Mouse (Mus musculus): ENCODE results near the gene Wwox.

The Wwox gene

DNA sequence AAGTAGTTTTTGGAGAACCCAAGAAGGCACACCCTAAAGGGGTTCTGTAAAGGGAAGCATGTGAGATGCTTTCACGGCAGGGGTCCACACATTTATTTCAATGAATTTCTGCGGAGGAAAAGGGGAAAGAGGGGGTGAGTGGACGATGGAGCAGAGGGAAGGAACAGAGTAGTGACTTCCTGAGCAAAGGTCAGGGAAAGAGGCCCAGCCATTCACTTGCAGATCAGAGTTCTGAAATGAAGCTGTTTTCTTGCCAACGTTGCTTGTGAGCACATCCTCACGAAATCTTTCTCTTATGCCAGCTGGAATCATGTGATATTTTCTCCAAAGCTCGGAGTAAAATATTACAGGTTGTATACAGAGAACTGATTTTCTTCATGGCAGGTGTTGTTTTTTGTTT is 164.1 kb downstream of the Wwox start:
- no peak for DNase-seq

DNA sequence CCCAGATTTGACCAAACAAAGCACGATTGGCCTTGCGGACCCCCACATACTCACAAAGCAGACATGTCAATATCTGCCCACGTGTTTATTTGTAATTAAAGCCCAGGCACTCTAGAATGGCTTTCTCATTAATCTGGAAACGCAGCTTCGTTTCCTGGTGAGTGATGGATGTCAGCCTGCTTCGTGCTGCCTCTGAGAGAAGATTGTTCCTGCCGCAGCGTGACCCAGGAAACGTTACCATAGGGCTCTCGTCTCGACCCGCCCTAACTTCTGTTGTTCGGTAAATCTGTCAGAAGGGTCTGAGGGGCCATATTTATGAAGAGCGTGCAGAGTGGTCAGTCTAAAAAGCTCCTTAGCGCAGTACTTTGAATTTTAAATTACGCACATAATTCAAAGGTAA is 164.9 kb downstream of the Wwox start:
- peak; percentile 55 for DNase-seq

DNA sequence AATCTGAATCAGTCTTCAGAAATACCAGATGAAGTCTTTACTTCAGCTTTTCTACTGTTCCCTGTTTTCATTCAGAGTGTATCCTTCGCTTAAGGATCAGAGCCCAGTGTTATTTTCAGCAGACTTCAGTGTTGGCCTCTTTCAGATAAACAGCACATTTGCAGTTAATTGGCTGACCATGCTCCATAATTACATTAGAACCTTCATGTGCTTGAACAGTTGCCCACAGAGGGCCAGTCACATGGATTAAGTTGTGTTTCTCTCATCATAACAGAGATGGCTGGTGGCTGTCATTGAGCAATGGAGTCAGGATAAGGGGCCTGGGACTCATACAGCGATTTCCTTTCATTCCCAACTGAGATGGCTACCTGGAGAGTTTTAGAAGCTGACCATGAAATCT is 166.2 kb downstream of the Wwox start:
- DNase-seq: no peak

DNA sequence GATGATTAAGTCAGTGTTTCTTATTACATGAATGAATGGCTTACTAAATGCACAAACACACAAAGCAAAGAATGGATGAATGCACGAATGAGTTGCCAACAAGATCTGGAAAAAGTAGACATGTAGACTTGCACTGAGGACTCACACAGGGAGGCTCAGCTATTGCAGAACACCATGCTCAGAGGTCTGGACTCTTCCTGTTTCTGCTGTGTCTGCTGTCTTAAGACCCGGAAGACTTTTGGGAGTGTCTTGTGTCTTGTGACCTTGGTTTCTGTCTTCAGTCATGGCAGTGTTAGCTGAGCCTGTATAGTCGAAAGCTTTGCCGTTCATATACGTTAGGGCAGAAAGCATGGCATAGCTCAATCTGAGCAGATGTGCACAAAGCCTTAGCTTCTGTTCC is 169.9 kb downstream of the Wwox start:
- no peak for DNase-seq

DNA sequence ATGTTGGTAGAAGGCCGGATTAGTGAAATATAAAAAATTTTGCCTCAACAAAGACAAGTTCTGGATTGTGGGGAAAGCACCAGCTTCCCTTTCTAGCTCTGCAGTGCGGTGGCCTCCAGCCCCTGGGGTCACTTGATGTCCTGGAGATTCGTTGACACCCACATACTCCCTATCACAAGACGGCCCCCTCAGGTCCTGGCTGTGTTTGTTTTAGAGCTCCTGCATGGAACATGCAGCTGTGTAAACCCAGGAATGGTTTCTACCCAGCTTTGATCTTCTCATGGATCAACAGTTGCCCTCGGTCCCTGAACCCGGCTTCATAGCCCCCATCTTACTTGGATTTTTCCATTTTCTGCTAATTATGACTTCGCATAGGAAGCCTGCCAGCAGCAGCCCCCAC is 171.6 kb downstream of the Wwox start:
- no peak for DNase-seq

- DNase-seq: no peak
Observed at GRCm38 (mm10) chr8:114612091-114612490, 172.6 kb downstream of the Wwox start.

- no peak for DNase-seq
Observed at GRCm38 (mm10) chr8:114615413-114615812, 176.0 kb downstream of the Wwox start.

DNA sequence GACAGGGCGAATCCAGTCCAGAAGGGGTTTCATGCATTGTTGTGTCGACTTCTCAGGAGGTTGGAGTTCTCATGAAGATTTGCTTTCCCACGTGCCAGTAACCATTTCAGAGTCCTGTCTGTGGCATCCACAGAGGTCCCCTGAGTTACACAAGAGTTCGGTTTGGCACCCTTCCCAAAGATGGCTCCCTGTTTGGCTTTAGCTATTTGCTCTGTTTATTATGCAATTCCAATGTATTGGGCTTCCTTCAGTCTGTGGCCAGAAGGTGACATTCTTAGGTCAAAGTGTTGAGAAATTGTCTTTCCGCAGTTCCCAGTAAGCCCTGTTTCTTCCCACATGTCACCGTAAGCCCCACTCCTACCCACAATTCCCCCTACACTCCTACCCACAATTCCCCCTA is 176.5 kb downstream of the Wwox start:
- DNase-seq: no peak

GRCm38 (mm10) chr8:114618908-114619508 is 179.6 kb downstream of the Wwox start:
- no peak for DNase-seq

GRCm38 (mm10) chr8:114625402-114625801 is 185.9 kb downstream of the Wwox start:
- no peak for DNase-seq

DNA sequence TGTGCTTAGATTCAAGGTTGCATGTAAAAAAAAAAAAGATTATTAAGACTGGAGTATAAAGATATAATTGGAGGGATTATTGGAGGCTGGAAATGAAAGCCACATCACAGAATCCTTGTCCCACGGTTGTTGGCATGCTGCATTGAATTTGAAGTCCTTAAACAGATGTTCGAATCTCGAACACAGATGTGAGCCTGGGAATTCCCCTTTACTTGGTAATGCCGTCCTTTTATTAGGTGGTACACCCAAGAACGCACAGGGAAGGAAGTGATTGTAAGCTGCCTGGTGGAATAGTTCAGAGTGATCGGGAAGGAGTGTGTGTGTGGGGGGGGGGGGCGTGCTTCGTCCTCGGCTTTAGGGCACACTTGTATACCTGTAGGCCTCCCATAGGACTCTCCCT is 187.4 kb downstream of the Wwox start:
- no peak for DNase-seq

DNA sequence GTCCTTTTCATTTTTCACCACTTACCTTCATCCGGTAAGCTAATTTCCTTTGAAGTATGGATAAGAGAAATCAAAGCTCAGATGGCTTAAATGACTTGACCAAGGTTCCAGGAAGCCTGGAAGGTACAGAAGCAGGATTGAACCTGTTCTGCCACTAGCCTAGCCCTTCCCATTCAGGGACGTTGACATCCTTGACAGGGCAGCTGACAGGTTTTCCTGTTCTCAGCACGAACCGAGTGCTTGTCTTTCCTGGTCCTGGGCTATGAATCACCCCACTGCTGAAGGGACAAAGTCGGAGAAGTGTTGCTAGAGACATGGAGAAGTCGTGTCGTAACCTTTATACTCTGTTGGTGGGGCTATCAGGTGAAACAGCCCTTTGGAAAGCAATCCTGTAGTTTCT is 190.3 kb downstream of the Wwox start:
- no peak for DNase-seq

GRCm38 (mm10) chr8:114631087-114631486 is 191.6 kb downstream of the Wwox start:
- DNase-seq: no peak

- no peak for DNase-seq
Observed at GRCm38 (mm10) chr8:114634151-114634550, 194.7 kb downstream of the Wwox start.

GRCm38 (mm10) chr8:114634669-114635410 is 195.4 kb downstream of the Wwox start:
- peak; percentile 46 for DNase-seq

- DNase-seq: no peak
Observed at GRCm38 (mm10) chr8:114636376-114636775, 196.9 kb downstream of the Wwox start.

GRCm38 (mm10) chr8:114641809-114642208 is 202.4 kb downstream of the Wwox start:
- DNase-seq: no peak

GRCm38 (mm10) chr8:114650789-114651188 is 211.3 kb downstream of the Wwox start:
- DNase-seq: no peak

DNA sequence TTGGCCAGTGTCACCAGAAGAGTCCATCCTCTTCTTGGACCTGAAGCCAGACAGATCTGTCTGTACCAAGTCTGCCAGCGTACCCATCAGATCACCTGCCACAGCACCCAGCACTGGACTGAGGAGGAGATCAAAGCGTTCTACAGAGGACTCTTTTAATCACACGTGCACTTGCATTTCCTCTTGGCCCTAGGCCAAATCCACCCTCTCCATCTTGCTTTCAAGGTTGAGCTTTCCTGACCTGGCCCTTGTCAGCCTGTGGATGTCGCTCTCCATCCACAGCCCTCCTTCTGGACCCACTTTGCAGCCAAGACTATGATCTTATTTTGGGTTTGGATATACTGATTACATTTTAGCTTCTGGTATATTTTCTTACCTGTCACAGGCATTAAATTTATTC is 218.3 kb downstream of the Wwox start:
- DNase-seq: peak; percentile 34

DNA sequence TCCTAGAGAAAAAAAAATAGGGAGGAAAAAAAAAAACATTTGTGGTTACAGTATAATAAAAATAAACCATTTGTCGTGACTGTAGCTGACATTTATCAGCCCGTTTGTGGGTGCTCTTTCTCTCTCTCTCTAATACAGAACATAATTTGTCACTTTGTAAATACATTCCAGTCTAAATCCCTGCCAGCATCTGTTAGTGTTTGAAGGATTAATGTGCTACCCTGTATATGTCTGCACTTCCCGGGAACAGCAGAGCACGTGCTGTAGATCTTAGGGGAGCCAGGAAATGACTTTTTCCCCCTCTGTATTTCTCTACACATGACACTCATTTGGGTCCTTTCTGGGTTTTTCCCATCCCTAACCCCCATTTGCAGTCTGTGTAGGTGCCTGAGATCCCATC is 219.0 kb downstream of the Wwox start:
- peak; percentile 23 for DNase-seq

- DNase-seq: no peak
Observed at GRCm38 (mm10) chr8:114663053-114663452, 223.6 kb downstream of the Wwox start.

- DNase-seq: no peak
Observed at GRCm38 (mm10) chr8:114665521-114665920, 226.1 kb downstream of the Wwox start.

DNA sequence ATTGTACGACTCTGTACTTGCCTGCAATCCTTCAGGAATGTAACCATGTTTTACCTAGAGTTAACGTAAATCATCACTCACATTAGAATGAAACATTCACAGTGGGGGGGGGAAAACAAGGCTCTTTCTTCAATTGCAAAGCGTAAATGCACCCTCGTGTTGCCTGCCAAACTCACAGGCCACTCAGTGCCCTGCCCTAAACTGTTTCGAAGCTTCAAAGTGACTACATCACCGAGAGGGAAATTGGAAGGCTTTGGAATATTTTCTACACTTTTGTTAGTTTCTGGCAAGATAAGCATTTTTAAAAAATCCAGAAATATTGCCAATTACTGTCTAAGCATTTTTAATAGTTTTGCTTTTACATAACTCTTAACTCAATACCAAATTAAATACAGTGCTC is 231.3 kb downstream of the Wwox start:
- no peak for DNase-seq

- DNase-seq: no peak
Observed at GRCm38 (mm10) chr8:114671237-114671674, 231.8 kb downstream of the Wwox start.

DNA sequence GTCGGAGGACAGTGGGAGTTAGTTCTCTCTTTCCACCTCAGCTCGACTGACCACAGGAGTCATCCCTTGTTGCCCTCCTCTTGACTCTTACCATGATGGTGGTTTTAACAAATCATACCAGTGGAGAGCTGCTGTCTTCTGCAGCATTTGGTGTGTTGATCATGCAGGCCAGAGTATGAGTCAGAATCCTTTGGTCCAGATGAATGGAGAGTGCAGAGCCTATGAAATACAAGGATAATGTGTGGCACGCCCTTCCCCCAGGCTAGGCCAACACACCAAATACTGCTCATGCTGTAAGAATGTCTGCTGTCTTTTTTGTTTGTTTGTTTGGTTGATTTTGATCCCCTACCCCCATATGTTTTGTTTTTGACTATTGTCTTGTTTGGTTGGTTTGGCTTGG is 234.0 kb downstream of the Wwox start:
- no peak for DNase-seq
